Mouse (Mus musculus) olfactory bulb, adult 2 months (tissue): Measurements from ENCODE around the gene Trim2. TPM values are rescaled to one million over a fixed set of nuclear protein-coding genes. Genes with fewer than 3 reads are reported as not detected.

ENCODE experiments used
- H3K27ac ChIP-seq: fragments of 200-500 bp; 2 replicates; pipeline ENCODE4 v1.5.1; 2012; ENCODE audit warnings: low read depth, low read length; ENCODE audit not compliant: insufficient read depth
- H3K4me1 ChIP-seq: fragments of 200-500 bp; 2 replicates; pipeline ENCODE4 v1.6.1; 2012; ENCODE audit warnings: low read length; ENCODE audit not compliant: control insufficient read depth, insufficient read depth
- H3K4me3 ChIP-seq: fragments of 200-500 bp; 2 replicates; pipeline ENCODE4 v1.5.1; 2012; ENCODE audit warnings: mild to moderate bottlenecking, low read depth, low read length, moderate library complexity; ENCODE audit not compliant: insufficient read depth
- CTCF ChIP-seq: fragments of 200-500 bp; IDR thresholded peaks from 2 replicates; pipeline ENCODE4 v1.5.1; 2012; ENCODE audit warnings: low read depth, mild to moderate bottlenecking, low read length, moderate library complexity; ENCODE audit not compliant: insufficient read depth
- POLR2A ChIP-seq: fragments of 200-500 bp; IDR thresholded peaks from 2 replicates; pipeline ENCODE4 v1.6.1; 2012; ENCODE audit warnings: mild to moderate bottlenecking, low read depth, low read length, moderate library complexity; ENCODE audit not compliant: insufficient read depth
- WGBS: fragments of 180-500 bp; shearing (Covaris S2); methylation state at CpG from one replicate; pipeline ENCODE4 v1.1.7; 2018; 5-methylcytosine and 5-hydroxymethylcytosine counted together
- polyA plus RNA-seq: library from polyadenylated mRNA; stranded (reverse); fragments of >200 nt; gene quantifications from 2 replicates; pipeline ENCODE4 v1.2.4, GENCODE M21; 2012; ENCODE audit warnings: low replicate concordance; ENCODE audit not compliant: missing spikeins, insufficient read depth, insufficient read length

The Trim2 gene
- polyA plus RNA-seq, 1 experiment = not detected

GRCm38 (mm10) chr3:84283524-84283923 lies 23.2 kb downstream of the Trim2 start:
- H3K27ac ChIP-seq = no peak overlapping the region
- TF ChIP-seq CTCF (no peak), POLR2A (no peak)
- 82% methylated on average over 8 of the region's 8 CpGs for WGBS
- H3K4me1 ChIP-seq = peaks cover 19% of the 10 kb centered on the region
- H3K4me3 ChIP-seq = no peak overlapping the region

GRCm38 (mm10) chr3:84281936-84282371 lies 24.7 kb downstream of the Trim2 start:
- no peak overlapping the region for H3K4me3 ChIP-seq
- no peak for TF ChIP-seq CTCF
- no peak for TF ChIP-seq POLR2A
- 27% methylated on average over 10 of the region's 10 CpGs for WGBS
- H3K27ac ChIP-seq = no peak overlapping the region
- H3K4me1 ChIP-seq = peaks cover 19% of the 10 kb centered on the region

DNA sequence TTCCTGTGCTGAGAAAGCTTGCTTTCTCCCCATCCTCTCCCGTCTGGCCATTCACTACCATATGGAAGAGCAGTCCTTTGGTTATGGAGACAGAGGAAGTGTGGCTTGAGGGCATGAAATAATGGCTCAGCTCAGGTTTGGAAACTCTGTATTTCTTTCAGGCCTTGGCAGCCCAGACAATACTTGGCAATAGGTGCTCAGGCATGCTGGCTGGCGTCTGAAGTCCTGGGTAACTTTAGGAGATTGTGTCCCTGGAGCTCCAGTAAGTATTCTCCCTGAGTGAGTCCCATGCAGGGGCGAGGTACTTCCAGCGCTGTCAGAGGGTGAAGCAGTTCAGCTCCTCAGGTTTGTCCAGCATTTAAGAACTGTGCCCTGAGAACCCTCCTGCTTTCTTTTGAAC lies 27.9 kb downstream of the Trim2 start:
- Histone ChIP-seq H3K4me1 (peaks cover 17% of the 10 kb centered on the region), H3K4me3 (no peak overlapping the region), H3K27ac (no peak overlapping the region)
- no peak for TF ChIP-seq POLR2A
- TF ChIP-seq CTCF = no peak
- 77% methylated on average over 4 of the region's 4 CpGs for WGBS

- TF ChIP-seq CTCF (no peak), POLR2A (no peak)
- WGBS = 70% methylated on average over 4 of the region's 4 CpGs
- Histone ChIP-seq H3K27ac (no peak overlapping the region), H3K4me1 (peaks cover 4% of the 10 kb centered on the region; the same call in 1 of the 2 replicates), H3K4me3 (no peak overlapping the region)
These were observed 31.6 kb downstream of the Trim2 start for GRCm38 (mm10) chr3:84275124-84275523.

GRCm38 (mm10) chr3:84272293-84273015 lies 34.2 kb downstream of the Trim2 start:
- 89% methylated on average over 10 of the region's 10 CpGs for WGBS
- Histone ChIP-seq H3K4me1 (peaks cover 4% of the 10 kb centered on the region; the same call in 1 of the 2 replicates), H3K27ac (no peak overlapping the region), H3K4me3 (no peak overlapping the region)
- TF ChIP-seq CTCF = no peak
- no peak for TF ChIP-seq POLR2A

DNA sequence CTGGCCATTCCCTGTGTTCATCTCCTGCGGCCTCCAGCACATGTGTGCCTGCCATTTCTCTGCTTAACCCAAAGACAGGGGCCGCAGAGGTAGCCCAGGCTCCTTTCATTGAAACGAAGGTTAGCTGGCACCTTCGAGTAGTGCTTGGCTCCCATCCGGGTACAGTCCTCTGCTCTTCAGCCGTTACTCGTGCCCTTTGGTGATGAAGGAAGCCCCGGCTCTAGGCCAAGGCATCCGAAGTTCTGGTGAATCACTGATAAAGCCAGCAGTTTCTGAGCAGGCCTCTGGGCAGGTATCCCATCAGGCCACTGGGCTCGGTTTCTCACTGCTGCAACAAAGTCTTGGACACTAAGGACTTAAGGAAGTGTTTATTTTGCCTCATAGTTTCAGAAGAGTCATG lies 34.9 kb downstream of the Trim2 start:
- Histone ChIP-seq H3K4me1 (peaks cover 4% of the 10 kb centered on the region; the same call in 1 of the 2 replicates), H3K4me3 (no peak overlapping the region), H3K27ac (no peak overlapping the region)
- WGBS = 90% methylated on average over 10 of the region's 10 CpGs
- TF ChIP-seq POLR2A (no peak), CTCF (no peak)

- no peak for TF ChIP-seq POLR2A
- 72% methylated on average over 6 of the region's 6 CpGs for WGBS
- Histone ChIP-seq H3K27ac (no peak overlapping the region), H3K4me1 (peaks cover 4% of the 10 kb centered on the region; the same call in 1 of the 2 replicates), H3K4me3 (no peak overlapping the region)
These were observed 35.6 kb downstream of the Trim2 start for GRCm38 (mm10) chr3:84271058-84271457.

- WGBS = 46% methylated on average over 3 of the region's 3 CpGs
- H3K27ac ChIP-seq = no peak overlapping the region
These were observed 36.1 kb downstream of the Trim2 start for GRCm38 (mm10) chr3:84270624-84270995.

GRCm38 (mm10) chr3:84269987-84270623 lies 36.6 kb downstream of the Trim2 start:
- Histone ChIP-seq H3K4me1 (peaks cover 7% of the 10 kb centered on the region), H3K4me3 (no peak overlapping the region), H3K27ac (no peak overlapping the region)
- no peak for TF ChIP-seq POLR2A
- 52% methylated on average over 13 of the region's 13 CpGs for WGBS

More at GRCm38 (mm10) chr3:84270624-84270995, 36.1 kb downstream of the Trim2 start:
- Histone ChIP-seq H3K4me3 (no peak overlapping the region), H3K4me1 (peaks cover 4% of the 10 kb centered on the region; the same call in 1 of the 2 replicates)
- TF ChIP-seq POLR2A (no peak), CTCF (no peak)
